Mouse (Mus musculus): Measurements from ENCODE around the gene Coro1c. TPM values are rescaled to one million over a fixed set of nuclear protein-coding genes. Genes with fewer than 3 reads are reported as not detected.

The Coro1c gene
- polyA plus RNA-seq, 1 experiment from 2014 or later = 169 TPM

- H3K9ac ChIP-seq (ENCODE audit: low read length) = peak overlapping the region; percentile 29
- no peaks in the 10 kb centered on the region for H3K27me3 ChIP-seq (replicated peaks; ENCODE audit: control insufficient read depth, insufficient read depth, low read length)
- no peaks in the 10 kb centered on the region for H3K9me3 ChIP-seq (replicated peaks; ENCODE audit: control insufficient read depth, low read length)
- H3K4me2 ChIP-seq (ENCODE audit: low read length) = peak overlapping the region; percentile 5; the same call in 1 of the 2 replicates
- no peak overlapping the region for H3K4me3 ChIP-seq (ENCODE audit: low read depth, low read length)
- ATAC-seq = peak; percentile 65
- 47% methylated on average over 3 of the region's 3 CpGs for whole genome bisulfite sequencing
- peaks cover 36% of the 10 kb centered on the region for H3K36me3 ChIP-seq (ENCODE audit: control insufficient read depth, insufficient read depth, low read length)
- H3K27ac ChIP-seq (ENCODE audit: low read depth, low read length) = peak overlapping the region; percentile 96
- peaks cover 40% of the 10 kb centered on the region for H3K4me1 ChIP-seq (ENCODE audit: control insufficient read depth, insufficient read depth, low read length)
- DNase-seq (ENCODE audit: low spot score) = no peak
Observed at GRCm38 (mm10) chr5:113883384-113883771, 25.2 kb downstream of the Coro1c start.

- H3K4me1 ChIP-seq (ENCODE audit: control insufficient read depth, insufficient read depth, low read length) = peaks cover 39% of the 10 kb centered on the region
- DNase-seq (ENCODE audit: low spot score) (peak; percentile 87), ATAC-seq (peak; percentile 80)
- H3K9me3 ChIP-seq (replicated peaks; ENCODE audit: control insufficient read depth, low read length) = no peaks in the 10 kb centered on the region
- no peaks in the 10 kb centered on the region for H3K27me3 ChIP-seq (replicated peaks; ENCODE audit: control insufficient read depth, insufficient read depth, low read length)
- 39% methylated on average over 15 of the region's 15 CpGs for WGBS
- H3K27ac ChIP-seq (ENCODE audit: low read depth, low read length) = peak overlapping the region; percentile 96
- H3K4me3 ChIP-seq (ENCODE audit: low read depth, low read length) = no peak overlapping the region
- H3K4me2 ChIP-seq (ENCODE audit: low read length) = peak overlapping the region; percentile 18; the same call in 1 of the 2 replicates
- H3K9ac ChIP-seq (ENCODE audit: low read length) = peak overlapping the region; percentile 49
- peaks cover 37% of the 10 kb centered on the region for H3K36me3 ChIP-seq (ENCODE audit: control insufficient read depth, insufficient read depth, low read length)
Observed at GRCm38 (mm10) chr5:113882566-113883383, 25.8 kb downstream of the Coro1c start.

GRCm38 (mm10) chr5:113881136-113881535 lies 27.4 kb downstream of the Coro1c start:
- H3K9me3 ChIP-seq (replicated peaks; ENCODE audit: control insufficient read depth, low read length) = no peaks in the 10 kb centered on the region
- no peak overlapping the region for H3K4me2 ChIP-seq (ENCODE audit: low read length)
- H3K36me3 ChIP-seq (ENCODE audit: control insufficient read depth, insufficient read depth, low read length) = peaks cover 47% of the 10 kb centered on the region
- 93% methylated on average over 14 of the region's 14 CpGs for WGBS
- H3K4me3 ChIP-seq (ENCODE audit: low read depth, low read length) = no peak overlapping the region
- no peaks in the 10 kb centered on the region for H3K27me3 ChIP-seq (replicated peaks; ENCODE audit: control insufficient read depth, insufficient read depth, low read length)
- DNase-seq (ENCODE audit: low spot score) = no peak
- H3K9ac ChIP-seq (ENCODE audit: low read length) = no peak overlapping the region
- H3K4me1 ChIP-seq (ENCODE audit: control insufficient read depth, insufficient read depth, low read length) = peaks cover 39% of the 10 kb centered on the region
- no peak for ATAC-seq
- H3K27ac ChIP-seq (ENCODE audit: low read depth, low read length) = 0 out of 2 replicates have a peak overlapping the region, but pooled peaks have one; percentile 96

GRCm38 (mm10) chr5:113878943-113879617 lies 29.5 kb downstream of the Coro1c start:
- Histone ChIP-seq H3K9me3 (replicated peaks; ENCODE audit: control insufficient read depth, low read length) (no peaks in the 10 kb centered on the region), H3K36me3 (ENCODE audit: control insufficient read depth, insufficient read depth, low read length) (peaks cover 61% of the 10 kb centered on the region), H3K4me3 (ENCODE audit: low read depth, low read length) (no peak overlapping the region), H3K27me3 (replicated peaks; ENCODE audit: control insufficient read depth, insufficient read depth, low read length) (no peaks in the 10 kb centered on the region), H3K27ac (ENCODE audit: low read depth, low read length) (no peak overlapping the region), H3K4me1 (ENCODE audit: control insufficient read depth, insufficient read depth, low read length) (peaks cover 35% of the 10 kb centered on the region), H3K4me2 (ENCODE audit: low read length) (no peak overlapping the region), H3K9ac (ENCODE audit: low read length) (no peak overlapping the region)
- ATAC-seq (no peak), DNase-seq (ENCODE audit: low spot score) (no peak)
- WGBS = 91% methylated on average over 17 of the region's 17 CpGs

- peaks cover 61% of the 10 kb centered on the region for H3K36me3 ChIP-seq (ENCODE audit: control insufficient read depth, insufficient read depth, low read length)
- DNase-seq (ENCODE audit: low spot score) (no peak), ATAC-seq (no peak)
- no peak overlapping the region for H3K4me3 ChIP-seq (ENCODE audit: low read depth, low read length)
- no peak overlapping the region for H3K27ac ChIP-seq (ENCODE audit: low read depth, low read length)
- H3K27me3 ChIP-seq (replicated peaks; ENCODE audit: control insufficient read depth, insufficient read depth, low read length) = no peaks in the 10 kb centered on the region
- H3K4me1 ChIP-seq (ENCODE audit: control insufficient read depth, insufficient read depth, low read length) = peaks cover 33% of the 10 kb centered on the region
- no peaks in the 10 kb centered on the region for H3K9me3 ChIP-seq (replicated peaks; ENCODE audit: control insufficient read depth, low read length)
- H3K4me2 ChIP-seq (ENCODE audit: low read length) = no peak overlapping the region
- WGBS = 76% methylated on average over 3 of the region's 3 CpGs
- no peak overlapping the region for H3K9ac ChIP-seq (ENCODE audit: low read length)
Observed at GRCm38 (mm10) chr5:113877565-113877964, 31.0 kb downstream of the Coro1c start.

- H3K27me3 ChIP-seq (replicated peaks; ENCODE audit: control insufficient read depth, insufficient read depth, low read length) = no peaks in the 10 kb centered on the region
- no peak for ATAC-seq
- peaks cover 53% of the 10 kb centered on the region for H3K36me3 ChIP-seq (ENCODE audit: control insufficient read depth, insufficient read depth, low read length)
- no peak for DNase-seq (ENCODE audit: low spot score)
- no peak overlapping the region for H3K4me2 ChIP-seq (ENCODE audit: low read length)
- H3K27ac ChIP-seq (ENCODE audit: low read depth, low read length) = peak overlapping the region; percentile 24; the same call in 1 of the 2 replicates
- 93% methylated on average over 7 of the region's 7 CpGs for WGBS
- H3K4me1 ChIP-seq (ENCODE audit: control insufficient read depth, insufficient read depth, low read length) = peaks cover 37% of the 10 kb centered on the region
- H3K9me3 ChIP-seq (replicated peaks; ENCODE audit: control insufficient read depth, low read length) = no peaks in the 10 kb centered on the region
- no peak overlapping the region for H3K9ac ChIP-seq (ENCODE audit: low read length)
- no peak overlapping the region for H3K4me3 ChIP-seq (ENCODE audit: low read depth, low read length)
Observed at GRCm38 (mm10) chr5:113876176-113876575, 32.4 kb downstream of the Coro1c start.

- Histone ChIP-seq H3K4me2 (ENCODE audit: low read length) (no peak overlapping the region), H3K27ac (ENCODE audit: low read depth, low read length) (peak overlapping the region; percentile 24; the same call in 1 of the 2 replicates), H3K9ac (ENCODE audit: low read length) (no peak overlapping the region), H3K4me3 (ENCODE audit: low read depth, low read length) (no peak overlapping the region), H3K36me3 (ENCODE audit: control insufficient read depth, insufficient read depth, low read length) (peaks cover 48% of the 10 kb centered on the region), H3K27me3 (replicated peaks; ENCODE audit: control insufficient read depth, insufficient read depth, low read length) (no peaks in the 10 kb centered on the region), H3K4me1 (ENCODE audit: control insufficient read depth, insufficient read depth, low read length) (peaks cover 43% of the 10 kb centered on the region), H3K9me3 (replicated peaks; ENCODE audit: control insufficient read depth, low read length) (no peaks in the 10 kb centered on the region)
- DNase-seq (ENCODE audit: low spot score) = no peak
- no peak for ATAC-seq
- 94% methylated on average over 4 of the region's 4 CpGs for WGBS
Observed at GRCm38 (mm10) chr5:113875625-113876024, 32.9 kb downstream of the Coro1c start.

GRCm38 (mm10) chr5:113874063-113875024 lies 34.2 kb downstream of the Coro1c start:
- Histone ChIP-seq H3K9ac (ENCODE audit: low read length) (peak overlapping the region; percentile 64), H3K4me3 (ENCODE audit: low read depth, low read length) (peak overlapping the region; percentile 14), H3K27ac (ENCODE audit: low read depth, low read length) (peak overlapping the region; percentile 99), H3K9me3 (replicated peaks; ENCODE audit: control insufficient read depth, low read length) (no peaks in the 10 kb centered on the region), H3K36me3 (ENCODE audit: control insufficient read depth, insufficient read depth, low read length) (peaks cover 35% of the 10 kb centered on the region), H3K4me2 (ENCODE audit: low read length) (peak overlapping the region; percentile 43), H3K27me3 (replicated peaks; ENCODE audit: control insufficient read depth, insufficient read depth, low read length) (no peaks in the 10 kb centered on the region), H3K4me1 (ENCODE audit: control insufficient read depth, insufficient read depth, low read length) (peaks cover 56% of the 10 kb centered on the region)
- 51% methylated on average over 19 of the region's 19 CpGs for WGBS
- DNase-seq (ENCODE audit: low spot score) (no peak), ATAC-seq (no peak)

Data from forebrain, embryonic 14.5 days (tissue).